ENCODE assay signal across 22 mouse cellular contexts in genomic region chr8:119636766-119637165, GRCm38 (mm10). TPM values are rescaled to one million over a fixed set of nuclear protein-coding genes. Genes with fewer than 3 reads are reported as not detected.
A peak's percentile ranks its signal among the peaks of the same experiment; 100 is the strongest.
DNase-seq lines count a peak whose midpoint lies in the region; ATAC-seq and TF ChIP-seq lines count a peak whose summit lies in the region.
"Had no signal": no experiment of that assay in that cellular context is flagged by ENCODE, and none has a peak within 500 bp of the region (broad histone marks: within the 10 kb centered on the region; RNA-seq: fewer than 3 reads in every experiment).

No protein-coding gene starts in this region.

- no peak overlapping the region for H3K4me3 ChIP-seq in forebrain, embryonic 10.5 days
- H3K4me3 ChIP-seq in forebrain, embryonic 11.5 days (ENCODE audit: low read depth, low read length): no peak overlapping the region
- no peak overlapping the region for H3K4me3 ChIP-seq in testis, adult 2 months (ENCODE audit: control insufficient read depth, low read depth, low read length)
- H3K4me3 ChIP-seq: embryonic facial prominence, embryonic 12.5 days; heart, embryonic 15.5 days; hindbrain, embryonic 10.5 days had no signal

- H3K4me2 ChIP-seq in forebrain, embryonic 11.5 days (ENCODE audit: low read depth, low read length, severe bottlenecking): no peak overlapping the region
- H3K4me2 ChIP-seq: embryonic facial prominence, embryonic 12.5 days; heart, embryonic 11.5 days; heart, embryonic 15.5 days; hindbrain, embryonic 14.5 days had no signal

- WGBS in forebrain, embryonic 10.5 days: 72% methylated on average over 7 of the region's 7 CpGs
- 61% methylated on average over 7 of the region's 7 CpGs for whole genome bisulfite sequencing in forebrain, embryonic 11.5 days

- no peak for ATAC-seq in forebrain, embryonic 11.5 days (replicated peaks; ENCODE audit: low FRiP score)
- no peak for ATAC-seq in erythroid progenitor cell, adult 5-6 weeks (replicated peaks; ENCODE audit: low FRiP score, poor library complexity, severe bottlenecking)
- ATAC-seq: forebrain, embryonic 14.5 days; intestine, embryonic 16.5 days had no signal

- no peak overlapping the region; the same call in 1 of the 2 replicates for H3K9ac ChIP-seq in forebrain, embryonic 11.5 days (ENCODE audit: low read length)
- H3K9ac ChIP-seq: embryonic facial prominence, embryonic 12.5 days; heart, embryonic 15.5 days; hindbrain, embryonic 14.5 days had no signal

- no peaks in the 10 kb centered on the region for H3K36me3 ChIP-seq in forebrain, embryonic 10.5 days (replicated peaks)
- H3K36me3 ChIP-seq in forebrain, embryonic 11.5 days (ENCODE audit: control insufficient read depth, insufficient read depth, low read length): no peaks in the 10 kb centered on the region
- no peaks in the 10 kb centered on the region for H3K36me3 ChIP-seq in testis, adult 2 months (ENCODE audit: control insufficient read depth, insufficient read depth, low read length)
- H3K36me3 ChIP-seq: embryonic facial prominence, embryonic 12.5 days; heart, embryonic 15.5 days; hindbrain, embryonic 10.5 days had no signal

- H3K27ac ChIP-seq in forebrain, embryonic 10.5 days: 0 out of 2 replicates have a peak overlapping the region, but pooled peaks have one; percentile 1
- H3K27ac ChIP-seq in forebrain, embryonic 11.5 days (ENCODE audit: low read depth, low read length): no peak overlapping the region
- H3K27ac ChIP-seq in testis, adult 2 months (ENCODE audit: control insufficient read depth, insufficient read depth, low read depth, low read length): peak overlapping the region; percentile 15; the same call in 1 of the 2 replicates
- H3K27ac ChIP-seq: embryonic facial prominence, embryonic 12.5 days; heart, embryonic 15.5 days; hindbrain, embryonic 14.5 days had no signal

- DNase-seq in forebrain, embryonic 10.5 days (ENCODE audit: extremely low spot score, low spot score): no peak
- no peak for DNase-seq in forebrain, embryonic 11.5 days (ENCODE audit: low spot score)
- no peak for DNase-seq in testis, postnatal 10 days (ENCODE audit: low spot score)
- peak; percentile 48 to 52 for DNase-seq in adrenal gland, postnatal 36 days
- DNase-seq in spleen, postnatal 10 days (ENCODE audit: low spot score in 2 of 2): no peak
- DNase-seq: cerebellum, adult 11-12 months; cerebellum, adult 9-10 months; cerebellum, postnatal 25 days; heart, adult 18-20 months; kidney, adult 8-10 months had no signal

- no peak for TF ChIP-seq POLR2A in testis, adult 2 months (IDR thresholded peaks at IDR 0.05; ENCODE audit: control insufficient read depth, low read depth, low read length)

- peaks cover 61% of the 10 kb centered on the region for H3K27me3 ChIP-seq in forebrain, embryonic 10.5 days (ENCODE audit: poor library complexity, severe bottlenecking)
- peaks cover 15% of the 10 kb centered on the region; the same call in 1 of the 2 replicates for H3K27me3 ChIP-seq in forebrain, embryonic 11.5 days (ENCODE audit: control insufficient read depth, insufficient read depth, low read length)
- H3K27me3 ChIP-seq in testis, adult 2 months (ENCODE audit: control insufficient read depth, insufficient read depth, low read length): no peaks in the 10 kb centered on the region

- no peaks in the 10 kb centered on the region for H3K9me3 ChIP-seq in forebrain, embryonic 10.5 days
- H3K9me3 ChIP-seq in forebrain, embryonic 11.5 days (ENCODE audit: control insufficient read depth, low read length): no peaks in the 10 kb centered on the region
- H3K9me3 ChIP-seq: embryonic facial prominence, embryonic 12.5 days; heart, embryonic 15.5 days; hindbrain, embryonic 10.5 days had no signal

- TF ChIP-seq CTCF in testis, adult 2 months (IDR thresholded peaks at IDR 0.05; ENCODE audit: control insufficient read depth, insufficient read depth, insufficient replicate concordance, low read depth, low read length): no peak

- H3K4me1 ChIP-seq in forebrain, embryonic 10.5 days: peaks cover 38% of the 10 kb centered on the region
- H3K4me1 ChIP-seq in forebrain, embryonic 11.5 days (replicated peaks; ENCODE audit: control insufficient read depth, insufficient read depth, low read length): peaks cover 7% of the 10 kb centered on the region; the same call in 1 of the 2 replicates
- peaks cover 14% of the 10 kb centered on the region for H3K4me1 ChIP-seq in testis, adult 2 months (ENCODE audit: control insufficient read depth, insufficient read depth, low read length)

RNA-seq across cellular contexts. Expression of gene Kcng4, which starts 1.3 kb away (rescaled TPM):
- polyA plus RNA-seq in forebrain, embryonic 10.5 days (2016; fragmentation: Nextera tagmentation; extraction: Ambion mirVana): 0.10 and 0.11 TPM in 2 replicates
- 0.07 TPM in 1 of 2 replicates, not detected in the other for polyA plus RNA-seq in forebrain, embryonic 11.5 days (2014; fragmentation: Nextera tagmentation; extraction: Ambion mirVana)
- polyA plus RNA-seq in testis, adult 2 months (2012; rRNA removed): 12.3 and 13.3 TPM in 2 replicates
- total RNA-seq in adrenal gland, postnatal 36 days (2021): under 1 TPM; 0.30 to 0.33 TPM
- not detected in 2 replicates for total RNA-seq in erythroid progenitor cell, adult 5-6 weeks (2015; ENCODE audit: low replicate concordance)
- total RNA-seq in erythroid progenitor cell, adult 5-6 weeks (2017; ENCODE audit: low replicate concordance): not detected in 2 replicates
- polyA plus RNA-seq: heart, embryonic 11.5 days; heart, embryonic 15.5 days had no signal

RNA-seq across cellular contexts. Expression of gene Adad2, which starts 24.2 kb away (rescaled TPM):
- 0.10 and 0.16 TPM in 2 replicates for polyA plus RNA-seq in forebrain, embryonic 10.5 days (2016; fragmentation: Nextera tagmentation; extraction: Ambion mirVana)
- polyA plus RNA-seq in forebrain, embryonic 11.5 days (2014; fragmentation: Nextera tagmentation; extraction: Ambion mirVana): not detected in 2 replicates
- polyA plus RNA-seq in testis, adult 2 months (2012; rRNA removed): 48.7 and 54.3 TPM in 2 replicates
- total RNA-seq in adrenal gland, postnatal 36 days (2021): not detected
- not detected in 2 replicates for total RNA-seq in erythroid progenitor cell, adult 5-6 weeks (2015; ENCODE audit: low replicate concordance)
- total RNA-seq in erythroid progenitor cell, adult 5-6 weeks (2017; ENCODE audit: low replicate concordance): not detected in 2 replicates
- total RNA-seq: gastrocnemius, adult 8-10 months; gastrocnemius, postnatal 4 days; heart, adult 18-20 months; heart, postnatal 25 days had no signal
- polyA plus RNA-seq: heart, embryonic 11.5 days; heart, embryonic 15.5 days; hindbrain, embryonic 14.5 days had no signal

RNA-seq across cellular contexts. Expression of gene Wfdc1, which starts 29.4 kb away (rescaled TPM):
- polyA plus RNA-seq in forebrain, embryonic 10.5 days (2016; fragmentation: Nextera tagmentation; extraction: Ambion mirVana): 2.7 and 3.7 TPM in 2 replicates
- polyA plus RNA-seq in forebrain, embryonic 11.5 days (2014; fragmentation: Nextera tagmentation; extraction: Ambion mirVana): 0.63 TPM in 1 of 2 replicates, not detected in the other
- 25.8 and 26.9 TPM in 2 replicates for polyA plus RNA-seq in testis, adult 2 months (2012; rRNA removed)
- total RNA-seq in adrenal gland, postnatal 36 days (2021): 10 to 100 TPM in 1 of 2 experiments, 1 to 10 TPM in 1; 9.7 to 15.6 TPM
- total RNA-seq in erythroid progenitor cell, adult 5-6 weeks (2015; ENCODE audit: low replicate concordance): not detected in 2 replicates
- not detected in 2 replicates for total RNA-seq in erythroid progenitor cell, adult 5-6 weeks (2017; ENCODE audit: low replicate concordance)

RNA-seq across cellular contexts. Expression of gene Taf1c, which starts 31.7 kb away (rescaled TPM):
- polyA plus RNA-seq in forebrain, embryonic 10.5 days (2016; fragmentation: Nextera tagmentation; extraction: Ambion mirVana): 17.0 and 18.5 TPM in 2 replicates
- polyA plus RNA-seq in forebrain, embryonic 11.5 days (2014; fragmentation: Nextera tagmentation; extraction: Ambion mirVana): 15.2 and 17.1 TPM in 2 replicates
- 6.3 and 6.9 TPM in 2 replicates for polyA plus RNA-seq in testis, adult 2 months (2012; rRNA removed)
- 10 to 100 TPM; 11.4 to 12.5 TPM for total RNA-seq in adrenal gland, postnatal 36 days (2021)
- 2.5 and 4.3 TPM in 2 replicates for total RNA-seq in erythroid progenitor cell, adult 5-6 weeks (2015; ENCODE audit: low replicate concordance)
- total RNA-seq in erythroid progenitor cell, adult 5-6 weeks (2017; ENCODE audit: low replicate concordance): 2.4 and 3.0 TPM in 2 replicates

Comparison
In these comparisons a context has a peak if more than half of its experiments do, and no peak if none do; other contexts are left out.
1. DNase-seq: peak in adrenal gland, postnatal 36 days (2 of 2); none in forebrain, embryonic 10.5 days (single experiment), forebrain, embryonic 11.5 days (single experiment), testis, postnatal 10 days (single experiment) and spleen, postnatal 10 days (0 of 2).
2. RNA of gene Kcng4, which starts 1.3 kb away (polyA plus RNA-seq): 12.3 to 13.3 TPM in testis, adult 2 months; 0.10 to 0.11 TPM in forebrain, embryonic 10.5 days and 0.07 TPM in forebrain, embryonic 11.5 days; every median in the first group is over 10 times any median in the second.
3. RNA of gene Adad2, which starts 24.2 kb away (polyA plus RNA-seq): 48.7 to 54.3 TPM in testis, adult 2 months; 0.10 to 0.16 TPM in forebrain, embryonic 10.5 days and not detected in forebrain, embryonic 11.5 days; every median in the first group is over 10 times any median in the second.